Mouse (Mus musculus) embryo, embryonic 10 days (tissue): ENCODE measurements around the gene Nrarp.

Experiments used
- DNase-seq: peaks from one replicate; pipeline ENCODE4 v3.0.0-alpha.2; 2015; ENCODE audit warnings: low spot score

Gene Nrarp

GRCm38 (mm10) chr2:25174866-25175689 is 5.5 kb upstream of the Nrarp start:
- DNase-seq: no peak

- no peak for DNase-seq
Observed at GRCm38 (mm10) chr2:25175690-25176078, 4.9 kb upstream of the Nrarp start.

- DNase-seq: no peak
Observed at GRCm38 (mm10) chr2:25176573-25176972, 4.0 kb upstream of the Nrarp start.

- no peak for DNase-seq
Observed at GRCm38 (mm10) chr2:25177076-25177475, 3.5 kb upstream of the Nrarp start.

GRCm38 (mm10) chr2:25177685-25178084 is 2.9 kb upstream of the Nrarp start:
- DNase-seq: peak; percentile 76

- DNase-seq: peak; percentile 27
Observed at GRCm38 (mm10) chr2:25178285-25178972, 2.1 kb upstream of the Nrarp start.

GRCm38 (mm10) chr2:25179566-25180217 is 866 bp upstream of the Nrarp start:
- DNase-seq: peak; percentile 23

- DNase-seq: peak; percentile 74
Observed at GRCm38 (mm10) chr2:25180973-25181890, 674 bp downstream of the Nrarp start.

GRCm38 (mm10) chr2:25181891-25182397 is 1.4 kb downstream of the Nrarp start:
- peak; percentile 48 for DNase-seq

GRCm38 (mm10) chr2:25182664-25183063 is 2.1 kb downstream of the Nrarp start:
- peak; percentile 32 for DNase-seq

GRCm38 (mm10) chr2:25183336-25183735 is 2.8 kb downstream of the Nrarp start:
- no peak for DNase-seq

GRCm38 (mm10) chr2:25184496-25184895 is 3.9 kb downstream of the Nrarp start:
- no peak for DNase-seq

- DNase-seq: peak; percentile 90
Observed at GRCm38 (mm10) chr2:25185625-25186574, 5.3 kb downstream of the Nrarp start.

GRCm38 (mm10) chr2:25186575-25186930 is 6.0 kb downstream of the Nrarp start:
- DNase-seq: no peak

- no peak for DNase-seq
Observed at GRCm38 (mm10) chr2:25187841-25188240, 7.3 kb downstream of the Nrarp start.

GRCm38 (mm10) chr2:25193330-25193770 is 12.8 kb downstream of the Nrarp start:
- peak; percentile 94 for DNase-seq

GRCm38 (mm10) chr2:25194006-25194405 is 13.4 kb downstream of the Nrarp start:
- DNase-seq: no peak

- DNase-seq: no peak
Observed at GRCm38 (mm10) chr2:25194486-25195171, 14.1 kb downstream of the Nrarp start.
